Mouse (Mus musculus) heart, postnatal 0 days (tissue): ENCODE measurements around the gene Ston2. TPM values are rescaled to one million over a fixed set of nuclear protein-coding genes. Genes with fewer than 3 reads are reported as not detected.

Experiments used
- ATAC-seq: fragments of 200-750 bp; cut with Nextera tagmentation; 2 replicates; pipeline ENCODE4 v1.8.0; 2017; ENCODE audit warnings: low read depth, moderate number of reproducible peaks, moderate library complexity; ENCODE audit not compliant: insufficient read depth
- DNase-seq: peaks from one replicate; pipeline ENCODE4 v3.0.0-alpha.2; 2016; ENCODE audit warnings: low spot score
- H3K27ac ChIP-seq: fragments of 300-500 bp; sonication (generic); 2 replicates; pipeline ENCODE4 v1.5.1; 2014; ENCODE audit warnings: low read depth, mild to moderate bottlenecking
- H3K27me3 ChIP-seq: fragments of 300-500 bp; sonication (generic); 2 replicates; pipeline ENCODE4 v1.6.1; 2014; ENCODE audit warnings: low read length, mixed read lengths; ENCODE audit not compliant: control insufficient read depth, insufficient read depth
- H3K36me3 ChIP-seq: fragments of 300-500 bp; sonication (generic); replicated peaks from 2 replicates; pipeline ENCODE4 v1.6.1; 2014; ENCODE audit warnings: low read length, mixed read lengths; ENCODE audit not compliant: control insufficient read depth, insufficient read depth
- H3K4me1 ChIP-seq: fragments of 300-500 bp; sonication (generic); 2 replicates; pipeline ENCODE4 v1.6.1; 2014; ENCODE audit warnings: antibody characterized with exemption; ENCODE audit not compliant: control insufficient read depth, insufficient read depth
- H3K4me2 ChIP-seq: fragments of 300-500 bp; sonication (generic); 2 replicates; pipeline ENCODE4 v1.6.1; 2014; ENCODE audit warnings: low read depth, mild to moderate bottlenecking, low read length, moderate library complexity
- H3K4me3 ChIP-seq: fragments of 300-500 bp; sonication (generic); 2 replicates; pipeline ENCODE4 v1.5.1; 2014; ENCODE audit warnings: low read depth, low read length
- H3K9ac ChIP-seq: fragments of 300-500 bp; sonication (generic); replicated peaks from 2 replicates; pipeline ENCODE4 v1.6.1; 2014; ENCODE audit warnings: low read depth, low read length, mixed read lengths
- H3K9me3 ChIP-seq: fragments of 300-500 bp; sonication (generic); replicated peaks from 2 replicates; pipeline ENCODE4 v1.6.1; 2016; ENCODE audit warnings: low read length; ENCODE audit not compliant: control insufficient read depth
- CTCF ChIP-seq: IDR thresholded peaks from 2 replicates; pipeline ENCODE4 v1.5.1; 2016; ENCODE audit warnings: antibody characterized with exemption, control low read depth, low read depth
- EP300 ChIP-seq: IDR thresholded peaks from 2 replicates; pipeline ENCODE4 v1.6.1; 2016; ENCODE audit warnings: antibody characterized with exemption, low read depth
- WGBS: fragments of 180-500 bp; shearing (Covaris S2); extraction: QIAGEN DNeasy Blood & Tissue Kit; methylation state at CpG from one replicate; pipeline ENCODE4 v1.1.7; 2014; 5-methylcytosine and 5-hydroxymethylcytosine counted together
- polyA plus RNA-seq: library from polyadenylated mRNA; unstranded; fragments of >200 nt; fragmentation: Nextera tagmentation; extraction: Ambion mirVana; gene quantifications from 2 replicates; pipeline ENCODE4 v1.2.1, GENCODE M21; 2015
- total RNA-seq: library from RNA; depleted of rRNA; stranded (reverse); fragments of >200 nt; gene quantifications from 2 replicates; pipeline ENCODE4 v1.2.3, GENCODE M21; 2014; ENCODE audit warnings: low replicate concordance

Ston2 gene
- total and polyA plus RNA-seq, 2 experiments from 2014 or later: 0.57 to 0.95 TPM

DNA sequence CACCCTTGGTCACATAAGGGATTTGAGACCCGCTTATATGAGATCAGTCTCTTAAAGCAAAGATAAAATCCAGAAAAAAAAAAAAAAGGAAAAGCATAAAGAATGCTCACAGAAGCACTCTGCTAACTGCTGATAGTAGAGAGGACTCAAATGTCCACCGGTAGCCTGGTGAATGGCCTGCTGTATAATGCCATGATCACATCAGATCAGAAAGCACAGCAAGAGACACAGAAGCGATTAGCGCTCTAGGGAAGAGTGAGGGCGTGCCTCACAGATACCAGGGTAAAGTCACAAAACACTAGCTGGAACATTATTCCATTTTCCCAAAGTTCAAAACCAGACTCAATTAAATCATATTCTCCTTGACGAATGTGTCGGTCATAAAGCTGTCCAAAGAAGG lies 62.0 kb downstream of the Ston2 start:
- Histone ChIP-seq H3K4me1 (no peaks in the 10 kb centered on the region), H3K36me3 (no peaks in the 10 kb centered on the region), H3K27me3 (no peaks in the 10 kb centered on the region), H3K9ac (no peak overlapping the region), H3K27ac (no peak overlapping the region), H3K4me2 (no peak overlapping the region), H3K4me3 (no peak overlapping the region), H3K9me3 (no peaks in the 10 kb centered on the region)
- ATAC-seq (no peak), DNase-seq (no peak)
- 84% methylated on average over 7 of the region's 7 CpGs for WGBS
- TF ChIP-seq CTCF (no peak), EP300 (no peak)

GRCm38 (mm10) chr12:91723912-91724311 lies 64.3 kb downstream of the Ston2 start:
- Histone ChIP-seq H3K4me1 (no peaks in the 10 kb centered on the region), H3K27me3 (no peaks in the 10 kb centered on the region), H3K9me3 (no peaks in the 10 kb centered on the region), H3K4me3 (no peak overlapping the region), H3K27ac (no peak overlapping the region), H3K4me2 (no peak overlapping the region), H3K36me3 (no peaks in the 10 kb centered on the region), H3K9ac (no peak overlapping the region)
- no peak for TF ChIP-seq CTCF
- no peak for TF ChIP-seq EP300
- no peak for ATAC-seq
- WGBS: 87% methylated on average over 6 of the region's 6 CpGs
- no peak for DNase-seq

DNA sequence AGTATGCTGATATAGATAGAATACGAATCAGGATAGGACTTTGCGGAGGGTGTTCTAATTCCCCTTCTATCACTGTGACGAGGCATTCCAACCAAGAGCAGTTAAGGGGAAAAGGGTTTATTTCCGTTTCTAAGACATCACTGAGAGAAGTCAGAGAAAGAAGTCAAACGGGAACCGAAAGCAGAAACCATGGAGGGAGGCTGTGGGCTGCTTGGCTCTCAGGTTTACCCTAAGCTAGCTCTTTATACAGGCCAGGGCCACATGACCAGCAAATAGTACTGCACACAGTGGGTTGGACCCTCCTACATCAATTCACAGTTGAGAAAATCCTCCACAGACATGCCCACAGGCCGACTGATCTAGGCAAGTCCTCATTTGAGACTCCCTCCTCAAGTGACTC lies 69.1 kb downstream of the Ston2 start:
- Histone ChIP-seq H3K4me2 (no peak overlapping the region), H3K36me3 (no peaks in the 10 kb centered on the region), H3K9ac (no peak overlapping the region), H3K27ac (no peak overlapping the region), H3K27me3 (no peaks in the 10 kb centered on the region), H3K4me3 (no peak overlapping the region), H3K4me1 (no peaks in the 10 kb centered on the region), H3K9me3 (no peaks in the 10 kb centered on the region)
- WGBS: 80% methylated on average over 7 of the region's 7 CpGs
- ATAC-seq (no peak), DNase-seq (no peak)
- no peak for TF ChIP-seq EP300
- TF ChIP-seq CTCF: no peak

DNA sequence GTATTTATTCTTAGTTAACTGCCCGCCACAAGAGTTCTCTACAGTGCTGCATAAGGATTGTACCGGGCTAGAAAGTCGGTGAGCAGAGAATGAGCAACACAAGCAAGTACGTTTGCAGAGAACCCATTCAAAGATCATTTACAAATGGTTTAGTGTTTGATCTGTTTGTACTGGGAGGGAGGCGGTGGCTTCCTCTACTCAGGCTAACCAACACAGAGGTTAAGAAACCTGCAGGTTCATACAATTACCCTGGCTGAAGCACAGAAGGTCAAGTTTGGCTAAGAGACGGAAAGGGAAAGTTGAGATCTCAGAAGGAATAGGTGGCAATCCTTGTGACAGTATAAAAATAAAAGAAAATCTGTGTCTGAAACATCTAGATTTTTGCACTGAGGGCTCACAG lies 72.5 kb downstream of the Ston2 start:
- WGBS: 85% methylated on average over 6 of the region's 6 CpGs
- DNase-seq: no peak

GRCm38 (mm10) chr12:91713358-91713757 lies 74.8 kb downstream of the Ston2 start:
- Histone ChIP-seq H3K9me3 (no peaks in the 10 kb centered on the region), H3K27ac (no peak overlapping the region), H3K27me3 (no peaks in the 10 kb centered on the region), H3K4me2 (no peak overlapping the region), H3K9ac (no peak overlapping the region), H3K36me3 (no peaks in the 10 kb centered on the region), H3K4me3 (no peak overlapping the region), H3K4me1 (0 out of 2 replicates have a peak, but pooled peaks cover 11% of the 10 kb centered on the region)
- WGBS: 96% methylated on average over 7 of the region's 7 CpGs
- ATAC-seq: no peak
- no peak for TF ChIP-seq CTCF
- no peak for TF ChIP-seq EP300
- DNase-seq: no peak

More for the DNA sequence above, 72.5 kb downstream of the Ston2 start:
- Histone ChIP-seq H3K9me3 (no peaks in the 10 kb centered on the region), H3K4me2 (no peak overlapping the region), H3K36me3 (no peaks in the 10 kb centered on the region), H3K9ac (no peak overlapping the region), H3K4me3 (no peak overlapping the region), H3K27me3 (no peaks in the 10 kb centered on the region), H3K4me1 (no peaks in the 10 kb centered on the region), H3K27ac (no peak overlapping the region)
- TF ChIP-seq EP300 (no peak), CTCF (no peak)
- ATAC-seq: no peak

- TF ChIP-seq EP300: no peak
- no peak for TF ChIP-seq CTCF
- 76% methylated on average over 4 of the region's 4 CpGs for WGBS
- no peak for ATAC-seq
Measured at GRCm38 (mm10) chr12:91711655-91712054, 76.5 kb downstream of the Ston2 start.

More at GRCm38 (mm10) chr12:91711655-91712054, 76.5 kb downstream of the Ston2 start:
- H3K4me1 ChIP-seq: 0 out of 2 replicates have a peak, but pooled peaks cover 16% of the 10 kb centered on the region
- H3K9me3 ChIP-seq: no peaks in the 10 kb centered on the region
- no peak overlapping the region for H3K4me3 ChIP-seq
- H3K9ac ChIP-seq: no peak overlapping the region
- DNase-seq: no peak
- no peak overlapping the region for H3K4me2 ChIP-seq
- H3K36me3 ChIP-seq: no peaks in the 10 kb centered on the region
- H3K27ac ChIP-seq: no peak overlapping the region
- H3K27me3 ChIP-seq: no peaks in the 10 kb centered on the region
